Mouse (Mus musculus) heart, embryonic 10.5 days (tissue): ENCODE measurements around the gene Gm49361. TPM values are rescaled to one million over a fixed set of nuclear protein-coding genes. Genes with fewer than 3 reads are reported as not detected.

ENCODE experiments used
- DNase-seq: peaks from one replicate; pipeline ENCODE4 v3.0.0-alpha.2; 2017; ENCODE audit warnings: low spot score
- H3K27ac ChIP-seq: fragments of 300-500 bp; sonication (generic); 2 replicates; pipeline ENCODE4 v1.5.1; 2016; ENCODE audit warnings: mild to moderate bottlenecking
- H3K27me3 ChIP-seq: fragments of 300-500 bp; sonication (generic); 2 replicates; pipeline ENCODE4 v1.6.1; 2016; ENCODE audit warnings: mild to moderate bottlenecking; ENCODE audit not compliant: poor library complexity, insufficient read depth, severe bottlenecking
- H3K36me3 ChIP-seq: fragments of 300-500 bp; sonication (generic); 2 replicates; pipeline ENCODE4 v1.6.1; 2016; ENCODE audit warnings: mild to moderate bottlenecking, moderate library complexity
- H3K4me1 ChIP-seq: fragments of 300-500 bp; sonication (generic); 2 replicates; pipeline ENCODE4 v1.6.1; 2016; ENCODE audit warnings: mild to moderate bottlenecking
- H3K4me3 ChIP-seq: fragments of 300-500 bp; sonication (generic); 2 replicates; pipeline ENCODE4 v1.5.1; 2016; ENCODE audit warnings: mild to moderate bottlenecking, moderate library complexity
- H3K9me3 ChIP-seq: fragments of 300-500 bp; sonication (generic); 2 replicates; pipeline ENCODE4 v1.6.1; 2016; ENCODE audit warnings: mild to moderate bottlenecking, moderate library complexity
- WGBS: fragments of 180-500 bp; shearing (Covaris S2); methylation state at CpG from one replicate; pipeline ENCODE4 v1.1.7; 2016; 5-methylcytosine and 5-hydroxymethylcytosine counted together
- polyA plus RNA-seq: library from polyadenylated mRNA; unstranded; fragments of >200 nt; fragmentation: Nextera tagmentation; extraction: Ambion mirVana; gene quantifications from 2 replicates; pipeline ENCODE4 v1.2.1, GENCODE M21; 2016

The Gm49361 gene
- polyA plus RNA-seq, 1 experiment from 2014 or later: not detected

- H3K4me3 ChIP-seq: no peak overlapping the region
- no peak overlapping the region for H3K27ac ChIP-seq
- H3K27me3 ChIP-seq: no peaks in the 10 kb centered on the region
- H3K36me3 ChIP-seq: peaks cover 43% of the 10 kb centered on the region
- no peaks in the 10 kb centered on the region; the same call in 1 of the 2 replicates for H3K4me1 ChIP-seq
- WGBS: 78% methylated on average over 4 of the region's 4 CpGs
- DNase-seq: no peak
- no peaks in the 10 kb centered on the region for H3K9me3 ChIP-seq
Observed at GRCm38 (mm10) chr14:57621699-57622098, 124.2 kb downstream of the Gm49361 start.

- no peaks in the 10 kb centered on the region for H3K9me3 ChIP-seq
- H3K27me3 ChIP-seq: no peaks in the 10 kb centered on the region
- peaks cover 35% of the 10 kb centered on the region for H3K36me3 ChIP-seq
- H3K4me3 ChIP-seq: no peak overlapping the region
- H3K27ac ChIP-seq: no peak overlapping the region
- DNase-seq: no peak
- WGBS: 81% methylated on average over 4 of the region's 4 CpGs
- H3K4me1 ChIP-seq: no peaks in the 10 kb centered on the region; the same call in 1 of the 2 replicates
Observed at GRCm38 (mm10) chr14:57620598-57621236, 125.2 kb downstream of the Gm49361 start.

- DNase-seq: no peak
- no peak overlapping the region for H3K27ac ChIP-seq
Observed at GRCm38 (mm10) chr14:57619487-57619886, 126.4 kb downstream of the Gm49361 start.

GRCm38 (mm10) chr14:57617675-57618074 lies 128.2 kb downstream of the Gm49361 start:
- no peaks in the 10 kb centered on the region; the same call in 1 of the 2 replicates for H3K4me1 ChIP-seq
- no peak overlapping the region for H3K4me3 ChIP-seq
- 100% methylated on average over 1 of the region's 1 CpGs for WGBS
- peaks cover 10% of the 10 kb centered on the region; the same call in 1 of the 2 replicates for H3K36me3 ChIP-seq
- no peak for DNase-seq
- no peak overlapping the region for H3K27ac ChIP-seq
- H3K9me3 ChIP-seq: no peaks in the 10 kb centered on the region
- H3K27me3 ChIP-seq: no peaks in the 10 kb centered on the region

More at GRCm38 (mm10) chr14:57619487-57619886, 126.4 kb downstream of the Gm49361 start:
- Histone ChIP-seq H3K4me3 (no peak overlapping the region), H3K27me3 (no peaks in the 10 kb centered on the region), H3K4me1 (no peaks in the 10 kb centered on the region; the same call in 1 of the 2 replicates), H3K36me3 (peaks cover 28% of the 10 kb centered on the region), H3K9me3 (no peaks in the 10 kb centered on the region)
- 52% methylated on average over 2 of the region's 2 CpGs for WGBS

- Histone ChIP-seq H3K27ac (no peak overlapping the region), H3K36me3 (peaks cover 10% of the 10 kb centered on the region; the same call in 1 of the 2 replicates), H3K27me3 (no peaks in the 10 kb centered on the region), H3K4me1 (no peaks in the 10 kb centered on the region), H3K9me3 (no peaks in the 10 kb centered on the region), H3K4me3 (no peak overlapping the region)
- DNase-seq: no peak
- 88% methylated on average over 6 of the region's 6 CpGs for WGBS
Observed at GRCm38 (mm10) chr14:57616339-57616965, 129.5 kb downstream of the Gm49361 start.

- H3K36me3 ChIP-seq: peaks cover 10% of the 10 kb centered on the region; the same call in 1 of the 2 replicates
- 89% methylated on average over 6 of the region's 6 CpGs for WGBS
- no peaks in the 10 kb centered on the region for H3K4me1 ChIP-seq
- H3K9me3 ChIP-seq: no peaks in the 10 kb centered on the region
- H3K4me3 ChIP-seq: no peak overlapping the region
- no peak for DNase-seq
- no peak overlapping the region for H3K27ac ChIP-seq
- no peaks in the 10 kb centered on the region for H3K27me3 ChIP-seq
Observed at GRCm38 (mm10) chr14:57615828-57616227, 130.1 kb downstream of the Gm49361 start.

- Histone ChIP-seq H3K36me3 (0 out of 2 replicates have a peak, but pooled peaks cover 6% of the 10 kb centered on the region), H3K27ac (no peak overlapping the region), H3K27me3 (no peaks in the 10 kb centered on the region), H3K9me3 (no peaks in the 10 kb centered on the region), H3K4me3 (no peak overlapping the region), H3K4me1 (peaks cover 14% of the 10 kb centered on the region)
- WGBS: 69% methylated on average over 2 of the region's 2 CpGs
- DNase-seq: no peak
Observed at GRCm38 (mm10) chr14:57611034-57611433, 134.9 kb downstream of the Gm49361 start.

GRCm38 (mm10) chr14:57609816-57610329 lies 136.0 kb downstream of the Gm49361 start:
- DNase-seq: no peak
- WGBS: 67% methylated on average over 4 of the region's 4 CpGs
- no peaks in the 10 kb centered on the region for H3K27me3 ChIP-seq
- peaks cover 14% of the 10 kb centered on the region for H3K4me1 ChIP-seq
- H3K36me3 ChIP-seq: peaks cover 5% of the 10 kb centered on the region; the same call in 1 of the 2 replicates
- no peak overlapping the region for H3K4me3 ChIP-seq
- H3K27ac ChIP-seq: no peak overlapping the region
- H3K9me3 ChIP-seq: no peaks in the 10 kb centered on the region

- H3K4me3 ChIP-seq: no peak overlapping the region
- peaks cover 14% of the 10 kb centered on the region for H3K4me1 ChIP-seq
- no peaks in the 10 kb centered on the region for H3K9me3 ChIP-seq
- H3K27me3 ChIP-seq: no peaks in the 10 kb centered on the region
- 24% methylated on average over 1 of the region's 1 CpGs for WGBS
- no peak overlapping the region for H3K27ac ChIP-seq
- peaks cover 21% of the 10 kb centered on the region for H3K36me3 ChIP-seq
- no peak for DNase-seq
Observed at GRCm38 (mm10) chr14:57607500-57607899, 138.4 kb downstream of the Gm49361 start.

- Histone ChIP-seq H3K27me3 (no peaks in the 10 kb centered on the region), H3K4me3 (no peak overlapping the region), H3K36me3 (peaks cover 25% of the 10 kb centered on the region), H3K9me3 (no peaks in the 10 kb centered on the region), H3K27ac (no peak overlapping the region), H3K4me1 (peaks cover 14% of the 10 kb centered on the region)
- 70% methylated on average over 8 of the region's 8 CpGs for WGBS
- DNase-seq: no peak
Observed at GRCm38 (mm10) chr14:57606663-57607365, 139.1 kb downstream of the Gm49361 start.

- Histone ChIP-seq H3K27ac (no peak overlapping the region), H3K4me3 (no peak overlapping the region), H3K36me3 (peaks cover 84% of the 10 kb centered on the region), H3K27me3 (no peaks in the 10 kb centered on the region), H3K4me1 (no peaks in the 10 kb centered on the region), H3K9me3 (no peaks in the 10 kb centered on the region)
- no peak for DNase-seq
- WGBS: 88% methylated on average over 5 of the region's 5 CpGs
Observed at GRCm38 (mm10) chr14:57593279-57593678, 152.6 kb downstream of the Gm49361 start.
